Mouse (Mus musculus) liver, postnatal 0 days (tissue): ENCODE measurements around the gene Igf2.

Source experiments
- CTCF ChIP-seq: sonication (generic); IDR thresholded peaks from 2 replicates; pipeline ENCODE4 v1.5.1; 2016; ENCODE audit warnings: antibody characterized with exemption, low read depth
- EP300 ChIP-seq: IDR thresholded peaks from 2 replicates; pipeline ENCODE4 v1.6.1; 2016; ENCODE audit warnings: antibody characterized with exemption, low read depth, mild to moderate bottlenecking

DNA sequence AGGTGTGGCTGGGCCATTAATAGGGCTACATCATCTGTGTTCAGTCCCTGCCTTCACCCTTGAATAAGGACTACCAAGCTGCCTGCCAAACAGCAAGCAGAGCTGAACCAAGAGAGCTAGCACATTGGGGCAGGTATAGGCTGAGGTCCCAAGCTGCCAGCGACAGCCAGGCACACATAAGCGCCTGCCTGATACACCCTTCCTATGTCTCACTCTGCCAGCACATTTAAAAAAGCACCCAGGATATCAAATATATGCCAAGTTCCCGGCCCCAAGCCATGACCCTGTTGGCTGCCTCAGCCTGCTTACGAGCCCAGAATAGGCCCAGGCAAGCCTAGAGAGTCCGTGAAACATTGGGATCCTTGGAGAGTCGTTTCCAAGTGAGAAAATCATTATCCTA, 36.8 kb downstream of the Igf2 start:
- TF ChIP-seq CTCF = no peak
- no peak for TF ChIP-seq EP300
